Mouse (Mus musculus): ENCODE results near the gene Cops4.

DNA sequence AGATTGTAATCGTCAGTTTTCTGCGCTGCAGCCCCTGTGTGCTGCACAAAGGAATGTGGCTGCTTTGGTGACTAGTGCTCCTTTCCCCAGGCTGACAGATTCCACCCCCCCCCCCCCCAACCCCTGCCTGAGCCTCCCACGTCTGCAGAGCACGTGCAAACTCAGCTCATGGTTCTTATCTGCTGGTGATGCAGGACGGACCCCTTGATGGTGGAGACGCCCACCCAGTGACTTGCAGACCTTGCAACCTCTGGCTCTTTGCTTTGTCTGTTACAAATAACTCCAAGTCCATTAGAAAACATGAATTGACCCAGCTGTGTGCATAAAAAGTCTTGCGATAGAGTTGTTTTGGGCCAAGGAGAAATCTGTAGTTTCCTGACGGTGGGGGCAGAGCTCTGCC, 52.6 kb downstream of the Cops4 start:
- TF ChIP-seq CTCF (IDR thresholded peaks at IDR 0.05): no peak
- no peak for TF ChIP-seq EP300 (IDR thresholded peaks at IDR 0.05)

Measured in lung, postnatal 0 days (tissue).